Mouse (Mus musculus) E14TG2a.4 (cell line): Measurements from ENCODE around the gene Ldha.

Experiments used
- CTCF ChIP-seq: conservative IDR thresholded peaks from 2 replicates; pipeline ENCODE4 v1.5.1; 2014; ENCODE audit warnings: low read length
- NANOG ChIP-seq: IDR thresholded peaks from 2 replicates; pipeline ENCODE4 v1.6.1; 2014; ENCODE audit warnings: borderline replicate concordance, low read length, mixed read lengths

GRCm38 (mm10) chr7:46834994-46835610, 6.2 kb upstream of the Ldha start:
- TF ChIP-seq CTCF (no peak), NANOG (no peak)
